Mouse (Mus musculus) cerebellum, adult 8-10 months (tissue): Measurements from ENCODE around the gene Piwil4.

Experiments
- DNase-seq: peaks from one replicate; pipeline ENCODE4 v3.0.0; 2022

Gene Piwil4

DNA sequence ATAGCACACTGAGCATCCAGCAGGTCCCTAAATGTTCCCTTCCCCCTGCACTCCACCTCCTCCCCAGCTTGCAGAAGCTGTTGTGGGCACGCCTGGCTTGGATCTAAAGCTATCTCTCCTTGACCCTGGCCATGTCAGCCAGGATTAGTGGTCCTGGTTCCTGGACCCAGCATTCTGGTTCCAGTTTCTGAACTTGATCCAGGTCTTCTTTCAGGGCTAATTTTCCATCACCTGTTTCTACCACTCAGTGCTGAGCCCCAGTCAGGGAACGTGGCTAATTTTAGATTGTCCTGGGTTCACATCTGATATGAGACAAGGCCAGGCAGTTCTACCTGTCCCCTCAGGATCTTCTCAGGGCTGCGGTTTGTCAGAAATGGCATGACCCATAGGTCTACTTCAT, 74.5 kb downstream of the Piwil4 start:
- no peak for DNase-seq

DNA sequence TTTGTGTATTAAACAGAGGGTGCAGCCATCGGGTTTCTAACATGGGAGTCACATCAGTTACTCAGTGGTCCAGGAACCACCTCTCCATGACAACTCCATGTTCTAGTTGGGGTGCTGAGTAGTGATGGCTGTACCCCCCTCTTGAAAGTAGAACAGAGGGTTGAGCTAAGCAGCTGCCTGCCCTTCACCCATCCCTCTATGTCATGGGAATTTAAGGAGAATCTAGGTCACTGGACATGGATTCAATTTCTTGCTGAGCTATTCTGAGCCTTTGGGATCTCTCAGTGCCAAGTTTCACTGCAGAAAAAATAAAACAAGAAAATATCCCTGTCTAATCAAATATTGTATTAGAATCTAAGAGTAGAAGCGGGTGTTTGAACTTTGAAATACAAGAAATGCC, 76.9 kb downstream of the Piwil4 start:
- DNase-seq: no peak

DNA sequence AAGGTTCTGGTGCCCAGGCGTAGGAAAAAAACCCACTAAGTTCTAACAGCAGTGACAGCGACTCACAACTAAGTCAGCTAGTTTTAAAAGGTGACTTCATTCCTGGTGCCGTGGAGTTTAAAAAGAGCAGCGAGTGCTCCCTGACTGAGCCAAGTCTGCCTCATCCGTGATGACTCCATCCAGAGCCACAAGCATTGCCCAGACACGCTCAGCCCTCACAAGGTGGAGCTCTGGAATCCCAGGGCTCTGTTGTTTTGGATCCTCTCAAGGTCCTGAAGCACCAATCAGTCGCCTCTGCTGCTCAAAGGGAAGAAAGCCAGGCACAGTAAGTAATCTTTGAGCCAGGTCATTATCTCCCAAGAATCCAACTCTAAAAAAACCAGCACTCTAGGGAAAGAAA, 77.7 kb downstream of the Piwil4 start:
- DNase-seq: no peak

DNA sequence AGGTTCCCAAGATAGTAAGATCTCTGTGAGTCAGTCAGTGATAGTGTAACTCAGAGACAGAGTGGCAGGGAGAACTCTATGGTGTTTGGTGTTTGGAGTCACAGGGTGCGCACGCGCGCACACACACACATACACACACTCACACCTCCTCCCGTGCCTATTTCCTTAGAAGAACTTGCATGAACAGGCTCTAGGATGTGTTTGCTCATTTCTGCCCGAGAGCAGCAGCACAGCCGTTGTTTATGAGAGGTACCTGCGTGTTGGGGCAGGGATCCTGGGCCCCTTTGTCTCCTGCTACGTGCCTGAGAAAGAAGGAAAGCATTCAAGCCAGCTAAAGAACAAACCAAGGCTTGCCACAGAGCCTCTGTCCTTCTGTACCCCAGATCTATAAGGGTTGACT, 78.4 kb downstream of the Piwil4 start:
- no peak for DNase-seq

DNA sequence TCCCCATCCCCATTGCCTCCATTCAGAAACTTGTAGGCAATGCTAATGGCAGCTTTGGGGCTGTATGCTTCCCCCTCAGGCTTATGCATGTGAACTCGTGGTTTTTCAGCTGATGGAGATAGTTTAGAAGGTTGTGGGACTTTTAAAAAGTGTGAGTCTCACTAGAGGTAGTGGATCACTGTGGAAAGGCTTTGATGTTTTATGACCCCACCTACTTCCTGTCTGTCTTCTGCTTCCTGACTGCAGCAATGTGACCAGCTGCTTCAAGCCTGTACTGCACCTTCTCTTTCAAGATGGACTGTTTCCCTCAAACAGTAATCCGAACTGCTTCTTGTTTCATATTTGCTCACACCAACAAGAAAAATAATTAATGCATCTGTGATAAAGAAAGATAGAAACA, 82.6 kb downstream of the Piwil4 start:
- no peak for DNase-seq

DNA sequence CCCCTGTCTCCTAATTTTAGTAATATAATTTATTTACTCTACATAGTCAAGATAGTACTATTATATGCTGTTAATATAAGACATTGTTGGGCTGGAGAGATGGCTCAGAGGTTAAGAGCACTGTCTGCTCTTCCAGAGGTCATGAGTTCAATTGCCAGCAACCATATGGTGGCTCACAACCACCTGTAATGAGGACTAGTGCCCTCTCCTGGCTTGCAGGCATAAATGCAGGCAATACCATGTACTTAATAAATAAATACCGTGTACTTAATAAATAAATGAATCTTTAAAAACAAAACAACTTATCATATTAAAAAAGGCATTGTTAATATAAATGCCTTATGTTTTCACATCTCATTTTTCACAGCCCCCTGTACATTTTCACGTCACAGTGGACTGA, 86.5 kb downstream of the Piwil4 start:
- no peak for DNase-seq

DNA sequence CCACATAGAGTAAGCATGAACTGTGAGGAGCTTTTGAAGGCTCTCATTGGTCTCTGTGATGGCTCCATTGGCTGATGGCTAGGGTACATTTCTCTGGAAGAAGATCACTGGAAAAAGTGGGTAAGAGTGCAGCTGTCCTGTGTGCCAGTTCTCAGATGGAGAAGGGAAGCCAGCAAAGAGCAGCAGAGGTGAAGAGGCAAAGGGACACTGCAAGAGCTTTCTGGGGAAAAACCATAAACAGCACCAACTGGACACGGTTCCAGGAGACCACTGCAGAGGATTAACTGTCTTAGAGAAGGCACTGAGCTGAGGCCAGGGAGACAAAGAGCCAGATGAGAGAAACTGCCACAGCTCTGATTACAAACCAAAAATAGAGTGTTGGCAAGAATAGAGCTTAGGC, 87.8 kb downstream of the Piwil4 start:
- DNase-seq: no peak

DNA sequence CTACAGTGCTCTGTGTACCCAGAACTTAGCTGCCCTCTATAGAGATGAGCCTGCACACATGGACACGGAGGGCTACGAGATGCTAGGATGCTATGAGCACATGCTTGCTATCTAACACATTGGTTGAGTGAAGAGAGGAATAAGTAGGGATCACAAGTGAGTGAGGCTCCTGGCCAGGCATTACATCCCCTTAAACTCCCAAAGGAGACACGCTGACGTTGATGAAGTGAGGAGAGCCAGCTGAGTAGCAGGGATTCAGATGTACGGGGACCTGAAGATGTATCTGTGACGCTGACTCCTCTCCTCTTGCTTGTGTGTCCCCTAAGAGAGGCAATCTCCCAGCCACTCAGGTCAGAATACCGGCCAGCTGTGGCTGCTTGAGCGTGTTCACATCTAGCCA, 92.7 kb downstream of the Piwil4 start:
- DNase-seq: no peak

DNA sequence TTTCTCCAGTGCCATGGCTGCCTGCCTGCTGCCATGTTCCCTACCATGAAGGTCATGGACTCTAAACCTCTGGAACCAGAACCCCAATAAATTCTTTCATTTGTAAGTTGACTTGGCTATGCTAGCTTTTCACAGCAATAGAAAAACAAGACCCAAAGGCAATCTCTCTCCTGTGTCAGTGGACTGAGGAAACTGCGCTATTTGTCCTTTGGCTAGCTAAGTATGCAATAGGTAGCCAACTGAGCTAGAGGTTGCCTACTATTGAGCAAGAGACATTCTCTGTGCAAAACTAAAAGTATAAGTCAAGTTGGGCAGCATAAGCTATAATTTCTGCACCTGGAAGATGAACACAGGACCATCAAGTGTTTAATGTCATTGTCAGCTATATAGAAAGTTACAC, 93.9 kb downstream of the Piwil4 start:
- no peak for DNase-seq
